Mouse (Mus musculus): ENCODE data around the gene Cdr2l.

DNA sequence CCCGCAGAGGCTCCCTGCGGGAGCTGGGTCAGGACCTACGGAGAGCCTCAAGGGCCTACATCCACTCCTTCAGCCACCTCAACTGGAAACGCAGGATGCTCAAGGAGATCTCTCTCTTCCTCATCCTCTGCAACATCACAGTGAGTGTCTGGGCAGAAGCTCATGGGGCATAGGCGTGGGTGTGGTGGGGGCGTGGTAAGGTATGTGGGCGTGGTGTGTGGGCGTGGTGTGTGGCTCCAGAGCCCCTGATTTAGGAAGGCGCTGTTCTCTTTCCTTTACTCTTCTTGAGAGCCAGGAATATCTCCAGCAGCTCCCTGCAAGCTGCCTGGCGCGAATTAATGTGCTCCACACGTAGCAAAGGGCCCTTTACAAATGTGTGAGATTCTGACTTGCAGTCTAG, 36.7 kb upstream of the Cdr2l start:
- no peak for TF ChIP-seq POLR2A (IDR thresholded peaks at IDR 0.05; ENCODE audit: low read depth, low read length)
- no peak for TF ChIP-seq IRF4 (IDR thresholded peaks at IDR 0.05; ENCODE audit: low read depth, low read length)
- no peak for TF ChIP-seq CTCF (conservative IDR thresholded peaks at IDR 0.05 in 1 of 2, IDR thresholded peaks at IDR 0.05 in 1 of 2; ENCODE audit: low read depth in 2 of 2, low read length in 2 of 2)
- no peak for TF ChIP-seq GABPA (IDR thresholded peaks at IDR 0.05; ENCODE audit: insufficient replicate concordance, low read depth, low read length)
- no peak for TF ChIP-seq SMC3 (IDR thresholded peaks at IDR 0.05; ENCODE audit: low read depth, low read length)
- no peak for TF ChIP-seq SIN3A (IDR thresholded peaks at IDR 0.05; ENCODE audit: low read length)
